Mouse (Mus musculus) gastrocnemius, adult 2 months (tissue): ENCODE measurements around the gene Apol7a. TPM values are rescaled to one million over a fixed set of nuclear protein-coding genes. Genes with fewer than 3 reads are reported as not detected.

Source experiments
- DNase-seq: peaks from one replicate; pipeline ENCODE4 v3.0.0; 2022
- H3K27ac ChIP-seq: fragments of 200-600 bp; 2 replicates; pipeline ENCODE4 v1.8.1; 2022; ENCODE audit warnings: mild to moderate bottlenecking
- H3K4me3 ChIP-seq: fragments of 200-600 bp; 2 replicates; pipeline ENCODE4 v1.8.1; 2022; ENCODE audit warnings: mild to moderate bottlenecking, moderate library complexity
- CTCF ChIP-seq: fragments of 200-600 bp; IDR thresholded peaks from 2 replicates; pipeline ENCODE4 v1.8.1; 2022; ENCODE audit warnings: antibody characterized with exemption, mild to moderate bottlenecking, moderate library complexity
- intact Hi-C: fragments of 180-260 bp; cut with DNase I; formaldehyde crosslinking; loops from one replicate; pipeline ENCODE4 v1.15.1; 2025
- total RNA-seq, 2 experiments: library from RNA; stranded (reverse); gene quantifications; 2 replicates each; pipeline ENCODE4 v1.2.3; 2021

The Apol7a gene
- total RNA-seq, 2 experiments from 2014 or later = 0.31 to 1.2 TPM

GRCm38 (mm10) chr15:77366706-77367484 lies 32.0 kb downstream of the Apol7a start:
- intact Hi-C loops = loop anchor here (10.0 kb wide), 1 partner anchor 392 kb away; no protein-coding TSS in a partner anchor

GRCm38 (mm10) chr15:77365700-77366570 lies 33.0 kb downstream of the Apol7a start:
- no peak for TF ChIP-seq CTCF
- peak; percentile 75 for DNase-seq
- peak overlapping the region; percentile 70 for H3K4me3 ChIP-seq
- peak overlapping the region; percentile 98 for H3K27ac ChIP-seq
- intact Hi-C loops = loop anchor here (10.0 kb wide), 1 partner anchor 391 kb away; no protein-coding TSS in a partner anchor

More at GRCm38 (mm10) chr15:77366706-77367484, 32.0 kb downstream of the Apol7a start:
- TF ChIP-seq CTCF = peak; percentile 79
- peak; percentile 93 for DNase-seq
- H3K27ac ChIP-seq = peak overlapping the region; percentile 98
- H3K4me3 ChIP-seq = peak overlapping the region; percentile 70

- TF ChIP-seq CTCF = no peak
- intact Hi-C loops = loop anchor here (5.0 to 10.0 kb wide), 2 partner anchors 327 to 389 kb away; no protein-coding TSS in a partner anchor
- Histone ChIP-seq H3K27ac (peak overlapping the region; percentile 98), H3K4me3 (peak overlapping the region; percentile 48)
- peak; percentile 60 for DNase-seq
These were observed 34.9 kb downstream of the Apol7a start for GRCm38 (mm10) chr15:77364026-77364425.

- DNase-seq = no peak
- intact Hi-C loops = loop anchor here (5.0 to 10.0 kb wide), 2 partner anchors 326 to 389 kb away; no protein-coding TSS in a partner anchor
- peak overlapping the region; percentile 98 for H3K27ac ChIP-seq
These were observed 35.3 kb downstream of the Apol7a start for GRCm38 (mm10) chr15:77363578-77363977.

GRCm38 (mm10) chr15:77362952-77363351 lies 36.0 kb downstream of the Apol7a start:
- no peak overlapping the region for H3K4me3 ChIP-seq
- H3K27ac ChIP-seq = peak overlapping the region; percentile 98
- no peak for TF ChIP-seq CTCF
- intact Hi-C loops = loop anchor here (5.0 to 10.0 kb wide), 2 partner anchors 326 to 388 kb away; no protein-coding TSS in a partner anchor
- no peak for DNase-seq

More at GRCm38 (mm10) chr15:77363578-77363977, 35.3 kb downstream of the Apol7a start:
- peak overlapping the region; percentile 48 for H3K4me3 ChIP-seq
- no peak for TF ChIP-seq CTCF

GRCm38 (mm10) chr15:77359905-77360304 lies 39.0 kb downstream of the Apol7a start:
- intact Hi-C loops = loop anchor here (2.0 to 10.0 kb wide), 5 partner anchors 17 to 385 kb away; no protein-coding TSS in a partner anchor
- Histone ChIP-seq H3K4me3 (peak overlapping the region; percentile 73), H3K27ac (peak overlapping the region; percentile 89)
- no peak for DNase-seq
- no peak for TF ChIP-seq CTCF

GRCm38 (mm10) chr15:77359486-77359885 lies 39.4 kb downstream of the Apol7a start:
- DNase-seq = peak; percentile 74
- intact Hi-C loops = loop anchor here (2.0 to 5.0 kb wide), 3 partner anchors 17 to 207 kb away; no protein-coding TSS in a partner anchor
- Histone ChIP-seq H3K27ac (peak overlapping the region; percentile 89), H3K4me3 (peak overlapping the region; percentile 73)
- no peak for TF ChIP-seq CTCF

- intact Hi-C loops = loop anchor here (2.0 to 5.0 kb wide), 3 partner anchors 16 to 207 kb away; no protein-coding TSS in a partner anchor
- peak overlapping the region; percentile 89 for H3K27ac ChIP-seq
- no peak for TF ChIP-seq CTCF
- DNase-seq = no peak
- H3K4me3 ChIP-seq = peak overlapping the region; percentile 73
These were observed 39.8 kb downstream of the Apol7a start for GRCm38 (mm10) chr15:77359084-77359483.

- H3K4me3 ChIP-seq = peak overlapping the region; percentile 73
- peak; percentile 93 for DNase-seq
- peak; percentile 98 for TF ChIP-seq CTCF
- H3K27ac ChIP-seq = peak overlapping the region; percentile 89
- intact Hi-C loops = loop anchor here (2.0 to 5.0 kb wide), 3 partner anchors 16 to 206 kb away; no protein-coding TSS in a partner anchor
These were observed 40.4 kb downstream of the Apol7a start for GRCm38 (mm10) chr15:77358320-77359040.

- H3K27ac ChIP-seq = peak overlapping the region; percentile 24
- no peak for DNase-seq
- no peak for TF ChIP-seq CTCF
- intact Hi-C loops = loop anchor here (5.0 kb wide), 1 partner anchor 204 kb away; no protein-coding TSS in a partner anchor
- H3K4me3 ChIP-seq = peak overlapping the region; percentile 44
These were observed 42.6 kb downstream of the Apol7a start for GRCm38 (mm10) chr15:77356248-77356810.
